Mouse (Mus musculus): ENCODE measurements at regions not wholly inside any gene's neighbourhood (a gene's known extent, or its start where the extent isn't known, plus 50 kb on each side); places are given as distances from the start of the nearest gene placed in this dataset.

DNA sequence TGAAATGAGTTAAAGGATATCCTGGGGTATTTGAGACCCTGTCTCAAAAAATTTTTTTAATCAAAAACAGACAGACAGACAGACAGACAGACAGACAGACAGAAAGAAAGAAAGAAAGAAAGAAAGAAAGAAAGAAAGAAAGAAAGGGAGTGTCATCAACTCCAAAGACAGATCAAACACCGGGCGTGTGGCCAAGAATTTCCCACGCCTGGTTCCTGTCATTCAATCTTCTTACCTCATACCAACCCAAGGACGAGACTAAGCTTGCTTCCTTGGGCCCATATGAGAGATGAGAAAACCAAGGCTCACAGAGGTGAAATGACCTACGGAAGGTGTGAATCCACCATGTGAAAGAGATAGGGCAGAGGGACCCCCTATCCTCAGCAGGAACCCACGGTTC lies 530.7 kb upstream of the Tbx3 start:
- no peak for DNase-seq (ENCODE audit: low spot score)

DNA sequence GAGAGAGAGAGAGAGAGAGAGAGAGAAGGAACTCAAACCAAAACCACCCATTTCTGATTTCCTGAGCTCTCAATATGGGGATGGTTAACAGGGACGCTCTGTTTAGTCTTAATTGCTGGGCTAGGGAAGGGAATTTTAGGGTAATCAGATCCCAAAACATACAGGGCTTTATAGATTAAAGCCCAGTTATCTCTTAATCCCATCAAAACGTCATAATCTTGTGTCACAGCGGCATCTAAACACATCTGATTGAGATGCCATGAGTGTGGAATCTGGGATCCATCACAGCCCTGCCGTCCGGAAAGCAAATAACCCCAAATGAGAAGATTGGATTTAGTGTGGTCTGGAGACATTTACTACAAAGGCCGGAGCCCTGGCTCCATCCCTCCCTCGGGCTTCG lies 527.1 kb upstream of the Tbx3 start:
- no peak for DNase-seq (ENCODE audit: low spot score)

DNA sequence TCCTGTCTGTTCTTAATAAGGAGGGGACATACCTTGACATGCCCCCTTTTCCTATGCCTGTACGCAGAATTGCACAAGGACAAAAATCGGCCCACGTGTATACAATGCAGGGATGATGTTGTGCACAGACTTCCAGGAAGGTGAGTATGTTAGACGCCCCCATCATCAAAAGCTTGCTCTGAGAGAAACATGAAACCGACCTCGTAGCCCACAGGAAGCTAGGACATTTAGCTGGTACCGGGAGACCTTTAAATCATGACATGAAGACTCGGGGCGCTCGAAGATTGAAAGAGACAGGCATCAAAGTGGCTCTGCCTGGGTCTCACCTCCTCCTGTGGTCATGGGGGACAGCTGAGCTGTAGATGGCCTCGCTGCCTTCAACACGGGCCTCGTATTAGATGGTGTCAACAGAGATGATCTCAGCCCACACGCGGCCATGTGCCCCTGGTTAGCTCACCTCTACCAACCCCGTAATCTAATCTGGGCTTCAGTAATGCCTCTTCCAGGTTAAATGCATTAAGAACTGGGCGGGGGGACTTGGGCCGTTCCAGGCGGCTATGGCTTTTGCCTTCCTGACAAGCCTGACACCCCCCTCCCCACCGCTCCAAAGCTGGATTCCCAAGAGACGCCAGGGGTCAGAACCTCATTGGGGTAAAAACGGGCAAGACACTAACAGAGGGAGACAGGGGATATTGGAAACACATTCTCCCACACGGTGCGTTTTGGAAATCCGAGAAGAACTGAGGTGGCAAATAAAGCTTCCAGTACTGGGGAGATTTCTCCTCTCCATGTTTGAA lies 520.9 kb upstream of the Tbx3 start:
- no peak for DNase-seq (ENCODE audit: low spot score)

DNA sequence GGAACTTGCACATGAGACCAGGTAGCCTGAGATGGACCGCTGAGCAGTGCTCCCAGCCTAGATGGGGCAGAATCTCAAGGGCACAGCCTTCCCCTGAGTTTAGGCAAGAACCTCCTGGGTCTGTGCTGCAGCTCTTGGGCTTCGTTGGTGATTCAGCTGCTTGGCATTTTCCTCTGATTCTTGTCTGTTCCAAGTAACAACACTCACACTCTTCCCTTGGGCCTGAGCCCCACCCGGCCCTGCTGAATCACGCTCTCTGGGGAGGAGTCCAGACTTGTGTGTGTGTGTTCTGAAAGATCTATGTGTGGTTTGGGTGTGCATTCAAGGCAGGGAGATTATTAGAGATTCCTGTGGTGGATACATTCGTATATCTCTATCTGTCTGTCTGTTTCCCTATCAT lies 517.4 kb upstream of the Tbx3 start:
- DNase-seq (ENCODE audit: low spot score): no peak

DNA sequence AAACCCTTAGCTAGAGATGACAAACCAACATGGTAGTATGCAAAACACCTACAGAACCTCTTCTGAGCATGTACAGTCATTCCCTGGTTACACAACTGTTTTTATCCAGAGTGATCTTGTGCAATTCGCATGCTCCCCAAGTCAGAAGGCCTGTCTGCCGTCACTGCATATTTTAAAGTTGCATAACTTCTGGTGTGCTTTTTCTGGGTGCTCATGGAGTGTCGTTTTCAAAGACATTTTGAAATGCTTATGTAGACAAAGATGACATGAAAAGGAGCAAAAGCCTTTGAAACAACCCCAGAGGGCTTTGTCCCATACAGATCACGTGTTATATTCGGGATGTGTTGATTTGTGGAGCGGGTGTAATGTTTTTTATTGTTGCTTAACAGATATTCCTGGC lies 513.8 kb upstream of the Tbx3 start:
- no peak for DNase-seq (ENCODE audit: low spot score)

DNA sequence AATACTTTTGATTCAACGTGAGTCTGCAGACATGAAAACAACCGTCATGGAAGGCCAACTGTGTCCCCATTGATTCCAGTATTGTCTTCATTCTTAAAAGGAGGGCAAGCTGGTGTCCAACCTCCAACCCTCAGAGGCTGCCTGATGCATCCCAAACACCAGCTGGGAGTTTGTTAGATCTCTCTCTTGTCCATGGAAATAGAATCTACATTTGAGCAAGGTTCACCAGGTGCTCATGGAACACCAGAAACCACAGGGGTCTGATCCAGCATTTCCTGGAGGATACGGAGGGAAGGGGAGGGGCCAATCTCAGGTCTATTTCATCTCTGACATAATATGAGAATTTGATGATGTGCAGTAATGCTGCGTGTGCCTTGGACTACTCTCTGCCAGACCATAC lies 512.3 kb upstream of the Tbx3 start:
- no peak for DNase-seq (ENCODE audit: low spot score)

DNA sequence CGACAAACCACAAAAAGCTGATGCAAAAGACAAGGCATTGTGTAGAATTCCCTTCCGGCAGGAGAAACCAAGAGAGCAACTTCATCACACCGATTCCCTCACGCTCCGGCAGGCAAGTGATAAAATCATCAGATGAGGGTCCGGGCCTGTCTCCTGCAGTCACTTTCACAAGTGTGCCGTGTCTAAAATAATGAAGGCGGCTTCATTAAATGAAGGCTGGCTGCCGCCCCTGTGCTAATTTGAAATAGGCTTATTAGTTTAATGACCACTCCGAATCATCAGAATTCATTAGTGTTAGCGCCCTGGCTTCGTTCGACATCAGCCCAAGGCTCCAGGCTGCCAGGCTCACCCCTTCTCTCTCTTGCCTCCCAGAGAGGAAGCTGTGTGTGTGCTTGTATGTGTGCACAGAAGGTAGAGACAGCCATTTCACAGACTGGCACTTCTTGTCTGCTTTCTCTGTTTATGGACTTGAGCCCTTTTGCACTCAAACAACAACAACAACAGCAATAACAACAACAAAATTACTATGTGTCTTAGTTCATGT lies 508.3 kb upstream of the Tbx3 start:
- DNase-seq (ENCODE audit: low spot score): no peak

DNA sequence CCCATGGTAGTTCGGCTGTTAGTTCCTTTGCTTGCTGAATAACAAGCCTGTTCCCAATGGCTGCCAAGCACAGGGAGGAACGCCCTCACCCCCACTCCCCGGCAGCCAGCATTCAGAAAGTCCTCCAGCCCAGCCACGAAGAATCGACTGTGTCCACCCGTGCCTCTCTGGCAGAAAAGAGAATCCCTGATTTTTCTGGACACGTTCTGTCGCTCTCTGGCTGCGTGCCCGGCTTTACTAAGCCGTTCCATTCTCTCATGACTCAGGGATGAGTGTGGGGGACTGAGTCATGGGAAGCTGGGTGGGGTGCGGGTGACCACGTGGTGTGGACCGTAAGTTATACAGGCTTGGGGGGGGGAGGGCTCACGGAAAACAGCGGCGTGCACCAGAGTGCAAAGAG lies 502.8 kb upstream of the Tbx3 start:
- DNase-seq (ENCODE audit: low spot score): peak; percentile 48

DNA sequence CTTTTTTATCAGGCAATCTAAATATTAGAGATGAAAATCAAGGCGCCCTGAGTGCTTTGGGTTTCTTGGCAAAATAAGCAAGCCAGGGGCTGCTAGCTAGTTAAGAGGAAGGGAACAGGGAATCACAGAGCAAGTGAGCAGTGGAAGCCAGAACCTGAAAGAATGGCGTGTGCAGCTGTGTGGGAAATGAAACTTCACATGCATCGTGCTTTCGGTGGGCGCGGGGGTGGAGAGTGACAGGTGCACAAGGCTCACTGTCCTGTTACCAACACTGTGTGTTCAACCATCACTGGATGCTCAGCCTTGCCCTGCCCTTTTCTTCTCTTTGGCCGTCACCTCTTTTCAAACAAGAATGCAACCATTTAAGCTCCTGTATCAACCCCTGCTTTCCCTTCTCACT lies 501.2 kb upstream of the Tbx3 start:
- no peak for DNase-seq (ENCODE audit: low spot score)

DNA sequence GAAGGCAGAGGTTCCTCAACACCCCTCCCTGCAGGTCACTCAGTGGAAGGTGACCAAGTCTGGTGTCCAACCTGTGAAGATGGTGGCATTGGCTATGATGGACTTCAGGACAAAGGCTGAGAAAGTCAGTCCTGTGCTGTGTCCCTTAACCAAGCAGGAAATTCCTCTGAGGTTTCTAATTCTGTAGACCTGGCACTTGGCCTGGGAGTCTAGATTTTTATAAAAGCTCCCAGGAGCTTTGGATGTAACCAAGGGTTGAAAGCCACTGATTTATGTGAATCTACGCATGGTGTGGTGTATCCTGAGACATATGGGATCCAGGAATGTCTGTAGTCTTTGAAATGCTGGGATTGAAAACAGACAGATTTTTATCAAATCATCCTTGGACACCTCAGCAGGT lies 498.8 kb upstream of the Tbx3 start:
- no peak for DNase-seq (ENCODE audit: low spot score)

DNA sequence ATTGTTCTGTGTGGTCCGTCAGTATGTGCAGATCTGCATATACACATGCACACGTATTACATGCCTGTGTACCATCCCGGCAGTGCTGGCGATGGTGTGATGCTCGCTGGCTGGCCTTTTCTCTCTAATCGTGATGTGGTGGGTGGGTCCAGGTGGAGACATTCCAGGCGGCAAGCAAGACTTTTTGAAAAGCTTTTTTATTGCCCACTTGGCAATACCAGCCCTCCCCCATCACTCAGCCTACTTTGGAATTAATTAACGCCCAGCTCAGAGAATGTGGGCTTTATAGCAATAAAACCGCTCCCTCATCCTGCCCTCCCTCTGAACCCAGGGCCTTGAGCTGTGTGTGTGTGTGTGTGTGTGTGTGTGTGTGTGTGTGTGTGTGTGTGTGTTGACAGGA lies 491.7 kb upstream of the Tbx3 start:
- DNase-seq (ENCODE audit: low spot score): no peak

DNA sequence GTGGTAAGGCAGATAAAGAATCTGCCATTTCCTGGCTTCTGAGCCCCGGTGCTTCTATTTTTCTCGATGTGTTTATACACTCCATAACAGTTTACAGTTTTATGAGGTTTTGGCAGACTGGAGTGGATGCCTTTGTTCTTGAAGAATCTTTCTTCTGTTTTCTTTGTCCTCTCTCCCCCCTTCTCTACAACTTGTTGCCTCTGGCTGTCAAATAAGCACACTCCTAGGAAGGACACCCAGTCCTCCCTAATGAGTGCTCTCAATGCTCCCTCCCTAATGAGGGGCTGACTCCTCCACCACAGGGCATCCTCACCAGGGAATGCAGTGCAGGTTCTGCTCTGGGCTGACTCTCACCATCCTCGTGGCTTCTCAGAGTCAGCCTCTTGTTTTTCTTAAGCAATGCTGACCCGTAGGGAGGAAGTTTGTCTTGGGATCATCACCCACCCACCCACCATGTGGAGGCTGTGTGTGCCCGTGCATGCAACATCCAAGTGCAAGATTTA lies 486.9 kb upstream of the Tbx3 start:
- DNase-seq (ENCODE audit: low spot score): no peak

DNA sequence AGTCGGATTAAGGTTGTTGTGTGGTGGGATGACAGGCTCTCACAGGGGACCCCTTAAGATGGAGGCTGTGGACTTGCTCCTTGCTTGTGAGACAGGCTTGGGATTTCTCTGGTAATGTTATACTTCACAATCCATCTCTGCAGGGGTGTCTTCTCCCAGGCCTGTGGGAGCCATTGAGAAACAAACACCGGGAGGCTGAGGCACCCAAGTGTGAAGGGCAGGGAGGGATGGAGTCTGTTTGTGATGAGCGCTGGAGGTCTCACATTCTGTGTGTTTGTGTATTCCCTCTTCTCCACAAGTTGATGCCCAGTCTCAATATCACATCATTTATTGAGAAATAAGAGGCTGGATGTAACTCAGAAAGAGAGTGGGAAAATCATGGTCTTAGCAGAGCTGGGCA lies 483.9 kb upstream of the Tbx3 start:
- no peak for DNase-seq (ENCODE audit: low spot score)

DNA sequence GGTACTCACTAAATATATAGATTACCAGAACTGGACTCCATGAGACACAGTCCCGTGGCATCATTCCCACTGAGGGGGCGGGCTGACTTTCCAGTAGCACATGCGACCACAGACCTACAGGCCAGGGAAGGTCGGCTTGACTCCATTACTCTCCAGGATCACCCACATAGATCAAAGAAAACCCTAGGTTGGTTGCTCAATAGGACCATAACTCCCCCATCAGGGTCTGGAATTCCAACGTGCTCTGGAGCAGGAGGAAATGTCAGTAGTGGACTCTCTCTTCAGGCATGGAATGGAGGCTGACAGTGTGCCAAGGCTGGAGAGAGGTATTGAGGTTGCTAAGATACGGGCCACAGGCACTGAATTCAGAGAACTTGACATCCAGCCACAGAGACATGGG lies 482.0 kb upstream of the Tbx3 start:
- DNase-seq (ENCODE audit: low spot score): no peak

DNA sequence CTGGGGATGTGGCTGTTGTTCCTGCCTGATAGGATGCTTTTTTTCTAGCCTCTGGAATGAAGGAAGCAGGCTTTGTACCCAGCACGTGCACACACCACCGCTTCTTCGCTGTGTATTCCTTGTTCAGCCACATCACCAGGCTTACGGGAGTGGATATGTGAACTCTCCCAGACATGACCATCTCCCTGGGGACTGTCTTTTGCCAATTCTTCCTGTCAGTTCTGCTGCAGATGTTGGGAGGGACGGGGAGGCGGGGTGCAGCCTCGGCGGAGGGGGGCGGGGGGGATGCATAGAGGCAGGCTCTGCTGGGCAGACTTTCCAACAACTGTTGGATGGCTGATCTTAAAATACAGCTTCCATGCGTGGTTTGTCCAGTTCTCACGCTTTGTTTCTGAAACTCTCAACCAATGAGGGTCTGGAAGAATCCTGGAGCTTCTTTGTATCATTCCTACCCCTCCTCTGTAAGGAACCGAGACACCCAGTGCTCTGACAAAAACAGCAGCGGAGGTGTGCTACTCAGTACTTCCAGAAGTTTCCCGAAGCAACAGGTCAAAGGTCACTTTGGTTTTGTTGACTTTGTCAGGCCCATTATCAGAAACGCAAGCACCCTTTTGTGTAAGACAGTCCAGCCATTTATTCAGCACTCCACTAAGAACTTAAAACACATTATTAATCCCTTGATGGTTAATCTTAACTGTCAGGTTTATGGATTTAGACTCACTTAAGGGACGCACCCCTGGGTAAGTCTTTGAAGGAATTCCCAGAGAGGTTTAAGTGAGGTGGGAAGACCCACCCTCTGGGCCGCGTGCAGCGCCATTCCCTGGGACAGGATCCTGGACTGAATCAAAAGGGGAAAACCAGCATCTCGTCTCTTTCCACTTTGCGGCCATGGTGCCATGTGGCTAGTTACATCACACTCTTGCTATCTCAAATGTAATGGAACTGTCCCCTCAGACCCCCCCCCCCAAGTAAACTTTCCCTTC lies 476.5 kb upstream of the Tbx3 start:
- DNase-seq (ENCODE audit: low spot score): no peak

DNA sequence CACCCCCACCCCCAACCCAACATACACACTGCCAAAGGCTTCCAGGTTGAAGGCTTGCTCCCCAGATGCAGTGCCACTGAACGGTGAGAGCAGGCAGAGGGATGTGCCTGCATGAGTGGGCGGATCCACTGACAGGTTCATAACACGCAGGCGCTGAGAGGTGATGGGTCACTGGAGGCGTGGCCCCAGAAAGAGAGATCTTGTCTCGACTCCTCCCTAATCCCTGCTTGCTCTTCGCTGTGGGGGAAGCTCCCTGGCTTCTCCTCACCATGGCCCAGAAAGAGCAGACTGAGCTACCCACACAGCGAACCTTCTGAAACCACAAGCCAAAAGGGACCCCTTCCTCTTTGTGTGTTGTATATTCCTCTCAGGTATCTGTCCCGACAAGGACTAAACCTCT lies 470.6 kb upstream of the Tbx3 start:
- no peak for DNase-seq (ENCODE audit: low spot score)

DNA sequence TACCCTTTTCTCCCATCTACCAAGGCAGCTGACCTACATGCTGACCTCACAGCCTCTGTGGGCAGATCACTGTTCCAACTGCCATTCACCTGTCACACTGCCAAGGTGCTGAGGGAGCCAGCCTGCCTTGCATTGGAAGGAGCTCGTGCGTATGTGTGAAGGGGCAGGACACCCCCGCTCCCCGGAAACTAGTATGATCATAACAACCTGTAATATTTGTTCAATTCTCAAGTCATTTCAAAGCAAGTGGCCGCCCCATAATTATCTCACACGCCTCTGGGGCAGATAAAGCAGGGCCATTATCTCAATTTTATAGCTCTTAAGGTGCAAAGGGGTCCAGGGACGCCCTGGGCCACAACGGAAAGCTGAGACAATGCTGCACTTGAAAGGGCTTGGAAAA lies 469.2 kb upstream of the Tbx3 start:
- DNase-seq (ENCODE audit: low spot score): no peak

DNA sequence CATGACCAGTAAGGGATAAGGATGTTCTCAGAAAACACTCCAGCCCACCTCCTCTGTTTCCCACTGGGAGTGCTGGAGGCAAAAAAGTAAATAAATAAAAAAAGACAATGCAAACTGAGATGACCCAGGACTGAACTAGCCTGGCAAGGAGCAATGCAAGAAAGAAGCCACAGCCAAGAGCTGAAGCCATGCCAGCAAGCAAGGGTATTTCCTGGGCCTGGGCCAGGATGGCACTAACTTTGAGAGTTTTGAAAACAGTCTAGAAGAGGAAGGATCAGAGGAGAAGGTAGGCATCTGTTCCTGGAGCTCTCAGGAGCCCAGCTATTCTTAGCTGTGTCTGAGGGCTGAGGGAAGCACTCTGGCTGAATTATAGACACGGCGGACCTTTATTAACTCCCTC lies 465.7 kb upstream of the Tbx3 start:
- no peak for DNase-seq (ENCODE audit: low spot score)

DNA sequence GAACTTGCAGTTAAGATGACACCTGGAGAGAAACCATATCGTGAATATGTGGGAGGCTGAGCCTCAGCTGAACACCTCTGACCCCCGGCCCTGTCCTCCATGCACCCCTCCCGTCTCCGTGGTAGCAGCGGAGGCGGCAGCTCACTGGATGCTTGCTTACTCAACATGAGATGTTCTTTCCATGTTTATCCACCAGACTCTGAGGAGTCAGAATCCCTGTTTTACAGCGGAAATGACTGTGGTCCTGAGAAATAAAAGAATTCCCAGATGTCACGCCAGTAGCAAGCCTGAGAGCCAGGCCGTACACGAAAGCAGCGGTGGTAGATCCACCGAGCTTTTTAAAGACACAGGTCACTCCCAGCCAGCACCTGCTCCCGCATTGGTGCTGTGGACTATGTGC lies 462.4 kb upstream of the Tbx3 start:
- DNase-seq (ENCODE audit: low spot score): no peak

DNA sequence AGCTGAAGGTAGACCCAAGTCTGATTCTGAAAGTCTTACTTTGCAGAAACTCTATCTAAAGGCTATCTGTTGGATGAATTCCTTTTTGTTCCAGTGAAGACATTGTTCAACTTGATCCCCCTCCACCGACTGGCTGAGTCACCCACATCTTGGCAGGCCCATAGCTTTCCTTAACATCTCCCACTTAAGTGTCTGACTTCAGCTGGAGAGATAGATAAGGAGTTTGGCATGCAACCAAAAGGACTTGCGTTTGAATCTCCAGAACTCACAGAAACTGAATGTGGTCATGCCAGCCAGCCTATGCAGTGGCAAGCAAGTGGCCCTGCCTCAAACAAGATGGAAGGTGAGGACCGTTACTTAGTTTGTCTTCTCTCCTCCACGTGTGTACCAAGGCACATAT lies 457.3 kb upstream of the Tbx3 start:
- peak; percentile 34 for DNase-seq (ENCODE audit: low spot score)

DNA sequence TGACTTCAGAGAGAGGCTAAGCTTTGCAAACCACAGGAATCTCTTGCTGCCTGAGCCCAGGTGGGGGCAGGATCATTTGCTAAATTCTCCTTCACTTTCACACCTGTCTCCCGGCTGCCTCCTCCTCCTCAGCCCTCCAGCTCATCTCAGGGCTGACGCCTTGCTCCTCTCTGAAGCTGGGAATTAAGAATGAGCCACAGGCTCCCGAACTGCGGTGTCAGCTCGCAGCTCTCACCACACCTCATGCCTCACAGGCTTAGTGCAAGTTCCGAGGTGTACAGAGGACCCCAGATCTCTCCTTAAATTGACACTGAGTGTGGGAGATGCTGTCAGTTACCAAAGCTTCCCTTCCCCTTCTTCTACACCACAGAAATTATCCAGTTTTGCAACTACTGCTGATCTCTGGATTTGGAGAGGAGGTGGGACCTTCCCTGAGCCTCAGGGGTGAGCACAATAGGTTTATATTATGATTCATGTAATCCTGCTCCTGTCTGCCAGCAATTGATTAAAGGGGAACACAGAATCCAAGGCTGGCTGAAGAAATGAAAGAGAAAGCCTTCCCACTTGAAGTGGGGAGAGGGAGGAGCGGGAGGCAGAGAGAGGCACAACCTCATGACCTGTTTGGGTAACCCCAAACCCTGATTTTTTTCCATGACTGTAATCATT lies 456.6 kb upstream of the Tbx3 start:
- peak; percentile 18 for DNase-seq (ENCODE audit: low spot score)

DNA sequence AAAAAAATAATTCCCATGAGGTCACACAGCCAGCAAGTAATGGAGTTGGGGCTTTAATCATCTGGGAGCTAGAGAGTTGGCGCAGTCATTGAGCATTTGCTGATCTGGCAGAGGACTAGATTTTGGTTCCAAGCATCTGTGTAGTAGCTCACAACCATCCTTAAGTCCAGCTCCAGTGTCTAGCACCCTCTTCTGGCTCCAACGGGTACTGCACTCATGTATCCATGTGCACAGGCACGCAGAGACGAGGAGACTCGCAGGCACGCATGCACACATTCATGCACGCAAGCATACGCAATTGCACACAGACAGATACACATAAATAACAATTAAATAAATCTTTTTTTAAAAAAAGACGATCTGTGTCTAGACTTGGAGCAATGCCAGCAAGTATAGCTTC lies 455.5 kb upstream of the Tbx3 start:
- DNase-seq (ENCODE audit: low spot score): no peak
